Mouse (Mus musculus): Measurements from ENCODE around the gene Srgn.

- no peak for TF ChIP-seq CTCF (IDR thresholded peaks at IDR 0.05)
- TF ChIP-seq POLR2A (IDR thresholded peaks at IDR 0.05; ENCODE audit: insufficient read depth, low read depth, low read length) = no peak
These were observed 7.3 kb upstream of the Srgn start for GRCm38 (mm10) chr10:62534509-62534908.
